Mouse (Mus musculus): ENCODE data around the gene Narfl. TPM values are rescaled to one million over a fixed set of nuclear protein-coding genes. Genes with fewer than 3 reads are reported as not detected.

The Narfl gene
- polyA plus RNA-seq, 1 experiment from 2014 or later, result 25.1 TPM

- peaks cover 26% of the 10 kb centered on the region for H3K27me3 ChIP-seq
- 51% methylated on average over 9 of the region's 9 CpGs for WGBS
- peaks cover 7% of the 10 kb centered on the region for H3K4me1 ChIP-seq
- ATAC-seq (ENCODE audit: low FRiP score), result no peak
- H3K27ac ChIP-seq, result no peak overlapping the region
- no peaks in the 10 kb centered on the region for H3K36me3 ChIP-seq
- H3K4me3 ChIP-seq, result no peak overlapping the region
- H3K9ac ChIP-seq, result no peak overlapping the region
- H3K4me2 ChIP-seq (replicated peaks), result no peak overlapping the region
- no peaks in the 10 kb centered on the region for H3K9me3 ChIP-seq (replicated peaks)
Observed at GRCm38 (mm10) chr17:25769331-25769730, 4.2 kb upstream of the Narfl start.

DNA sequence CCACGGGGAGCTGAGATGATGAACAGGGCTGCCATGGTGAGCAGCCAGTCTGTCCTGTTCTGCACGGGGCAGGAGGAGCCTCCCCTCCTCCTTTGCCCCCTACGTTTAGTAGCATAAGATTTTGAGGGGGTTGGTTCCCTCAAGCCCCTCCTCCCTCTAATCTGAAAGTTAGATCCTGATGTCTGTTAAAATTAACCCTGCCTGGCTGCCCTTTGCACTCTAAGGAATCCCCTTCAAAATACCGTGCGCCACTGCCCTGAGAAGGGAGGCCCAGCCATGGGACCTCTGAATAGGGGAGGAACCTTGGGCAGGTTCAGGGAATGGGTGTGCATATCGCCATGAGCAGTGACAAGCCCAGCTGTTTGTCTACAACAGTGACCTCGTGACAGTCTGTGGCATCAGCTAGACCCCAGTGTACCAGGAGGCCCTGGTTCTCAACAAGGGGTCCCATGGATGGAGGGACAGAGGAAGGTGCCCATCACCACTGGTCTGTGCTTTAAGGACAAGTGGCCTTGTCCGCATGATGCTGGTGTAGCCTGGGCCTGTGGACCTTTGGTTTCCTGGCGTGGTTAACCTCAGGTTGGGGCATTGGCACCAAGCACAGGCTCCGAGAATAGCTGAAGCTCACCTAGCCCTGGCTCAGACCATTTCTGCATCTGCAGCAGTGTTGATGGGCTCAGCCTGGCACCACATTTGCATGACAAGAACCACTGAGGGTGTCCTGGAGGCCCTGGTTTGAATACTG, 1.9 kb downstream of the Narfl start:
- 84% methylated on average over 10 of the region's 10 CpGs for WGBS
- Histone ChIP-seq H3K9me3 (replicated peaks) (no peaks in the 10 kb centered on the region), H3K36me3 (peaks cover 19% of the 10 kb centered on the region; the same call in 1 of the 2 replicates), H3K27me3 (no peaks in the 10 kb centered on the region), H3K4me3 (no peak overlapping the region), H3K9ac (no peak overlapping the region), H3K27ac (no peak overlapping the region), H3K4me1 (peaks cover 10% of the 10 kb centered on the region), H3K4me2 (replicated peaks) (no peak overlapping the region)
- ATAC-seq (ENCODE audit: low FRiP score), result no peak

- H3K4me3 ChIP-seq, result no peak overlapping the region
- WGBS, result 95% methylated on average over 5 of the region's 5 CpGs
- H3K9ac ChIP-seq, result no peak overlapping the region
- H3K36me3 ChIP-seq, result peaks cover 44% of the 10 kb centered on the region
- H3K27ac ChIP-seq, result no peak overlapping the region
- no peaks in the 10 kb centered on the region for H3K27me3 ChIP-seq
- ATAC-seq (ENCODE audit: low FRiP score), result no peak
- no peak overlapping the region for H3K4me2 ChIP-seq (replicated peaks)
- H3K9me3 ChIP-seq (replicated peaks), result no peaks in the 10 kb centered on the region
- H3K4me1 ChIP-seq, result peaks cover 11% of the 10 kb centered on the region
Observed at GRCm38 (mm10) chr17:25777948-25778347, 4.4 kb downstream of the Narfl start.

DNA sequence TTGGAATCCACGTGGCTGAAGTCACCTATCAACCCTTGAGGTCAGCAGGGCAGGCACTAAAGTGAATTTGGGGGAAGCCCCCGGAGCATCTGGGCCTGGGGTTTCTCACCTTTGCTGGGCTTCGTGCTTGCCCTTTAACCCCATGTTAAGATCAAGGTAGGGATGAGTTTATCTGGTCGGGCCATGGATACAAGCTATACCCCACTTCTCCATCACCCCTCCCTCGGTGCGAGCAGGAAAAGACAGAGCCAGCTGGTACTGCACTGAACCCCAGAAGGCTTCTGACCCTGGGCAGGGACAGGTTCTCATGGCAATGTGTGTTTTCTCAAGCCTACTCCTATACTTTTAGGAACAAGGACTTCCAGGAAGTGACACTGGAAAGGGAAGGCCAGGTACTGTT, 7.8 kb downstream of the Narfl start:
- Histone ChIP-seq H3K36me3 (peaks cover 57% of the 10 kb centered on the region), H3K27ac (no peak overlapping the region; the same call in 1 of the 2 replicates)
- 86% methylated on average over 6 of the region's 6 CpGs for WGBS

GRCm38 (mm10) chr17:25783086-25783485, 9.5 kb downstream of the Narfl start:
- no peaks in the 10 kb centered on the region for H3K27me3 ChIP-seq
- peaks cover 23% of the 10 kb centered on the region for H3K4me1 ChIP-seq
- H3K9ac ChIP-seq, result no peak overlapping the region; the same call in 1 of the 2 replicates
- no peak overlapping the region for H3K4me2 ChIP-seq (replicated peaks)
- ATAC-seq (ENCODE audit: low FRiP score), result no peak
- no peaks in the 10 kb centered on the region for H3K9me3 ChIP-seq (replicated peaks)
- no peak overlapping the region for H3K27ac ChIP-seq
- no peak overlapping the region for H3K4me3 ChIP-seq
- H3K36me3 ChIP-seq, result peaks cover 66% of the 10 kb centered on the region
- WGBS, result 80% methylated on average over 7 of the region's 7 CpGs

More for the DNA sequence above, 7.8 kb downstream of the Narfl start:
- Histone ChIP-seq H3K27me3 (no peaks in the 10 kb centered on the region), H3K4me3 (no peak overlapping the region), H3K4me2 (replicated peaks) (no peak overlapping the region), H3K4me1 (peaks cover 23% of the 10 kb centered on the region), H3K9me3 (replicated peaks) (no peaks in the 10 kb centered on the region), H3K9ac (no peak overlapping the region)
- ATAC-seq (ENCODE audit: low FRiP score), result no peak

GRCm38 (mm10) chr17:25783861-25784574, 10.4 kb downstream of the Narfl start:
- no peaks in the 10 kb centered on the region for H3K9me3 ChIP-seq (replicated peaks)
- no peak overlapping the region for H3K27ac ChIP-seq
- peak overlapping the region; percentile 68 for H3K4me3 ChIP-seq
- peak overlapping the region; percentile 79 for H3K4me2 ChIP-seq (replicated peaks)
- H3K36me3 ChIP-seq, result peaks cover 63% of the 10 kb centered on the region
- H3K9ac ChIP-seq, result peak overlapping the region; percentile 82
- H3K27me3 ChIP-seq, result no peaks in the 10 kb centered on the region
- peaks cover 23% of the 10 kb centered on the region for H3K4me1 ChIP-seq
- 84% methylated on average over 15 of the region's 15 CpGs for WGBS
- ATAC-seq (ENCODE audit: low FRiP score), result no peak

DNA sequence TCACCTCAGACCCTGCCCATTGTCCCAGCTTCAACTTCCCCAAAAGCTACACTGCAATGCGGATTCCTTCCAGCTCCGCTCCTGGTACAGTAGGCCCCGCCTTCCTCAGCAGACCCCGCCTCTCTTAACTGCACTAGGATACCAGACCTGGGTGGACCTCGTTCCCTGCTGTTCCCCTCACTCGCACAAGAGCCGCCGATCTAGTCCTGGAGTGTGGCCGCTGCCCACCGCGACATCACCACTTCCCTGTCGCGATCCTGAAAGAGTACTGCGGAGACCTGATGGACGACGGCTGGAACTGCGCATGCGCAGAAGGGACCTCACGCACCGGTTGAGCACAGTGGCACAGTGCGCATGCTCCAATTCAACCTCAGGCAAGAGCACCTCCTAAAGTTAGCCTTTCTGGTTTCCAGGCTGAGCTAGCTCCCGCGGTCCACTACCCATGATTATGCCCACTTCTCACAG, 11.7 kb downstream of the Narfl start, which contains the start of gene Haghl:
TSS of gene Haghl (minus strand) at position 393 of the 465 bp plus-strand sequence.
- ATAC-seq (ENCODE audit: low FRiP score), result peak; percentile 77
- H3K36me3 ChIP-seq, result peaks cover 65% of the 10 kb centered on the region
- H3K9ac ChIP-seq, result peak within 1 kb of the TSS; percentile 82
- H3K4me2 ChIP-seq (replicated peaks), result peak within 1 kb of the TSS; percentile 79
- peak within 1 kb of the TSS; percentile 68 for H3K4me3 ChIP-seq
- H3K27me3 ChIP-seq, result no peaks in the 10 kb centered on the region
- H3K27ac ChIP-seq, result peak within 1 kb of the TSS; percentile 93
- H3K9me3 ChIP-seq (replicated peaks), result no peaks in the 10 kb centered on the region
- WGBS, result under 1% methylated on average over 23 of the region's 23 CpGs
- peaks cover 23% of the 10 kb centered on the region for H3K4me1 ChIP-seq

DNA sequence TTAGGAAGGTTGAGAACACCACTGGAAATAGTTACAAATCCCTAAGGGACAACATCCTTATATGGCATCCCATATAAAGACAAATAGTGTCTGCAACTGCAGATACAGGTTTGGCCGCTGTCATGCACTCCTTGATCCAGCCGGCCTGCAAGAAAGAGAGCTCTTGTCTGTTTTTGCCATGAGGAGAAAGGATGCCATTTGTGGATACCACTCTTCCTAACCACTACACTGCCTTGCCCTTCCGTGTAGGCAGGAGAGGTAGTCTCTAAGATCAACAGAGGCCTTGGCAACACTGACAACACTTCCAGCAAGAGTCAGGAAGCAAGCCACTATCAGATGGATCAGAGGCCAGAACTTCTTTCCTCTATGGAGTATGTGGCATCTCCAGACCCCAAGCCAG, 12.7 kb downstream of the Narfl start, which contains the start of gene Ccdc78:
TSS of gene Ccdc78 (plus strand) at position 301 of the 400 bp plus-strand sequence.
- Histone ChIP-seq H3K4me2 (replicated peaks) (peak within 1 kb of the TSS; percentile 79), H3K27ac (peak within 1 kb of the TSS; percentile 93), H3K27me3 (no peaks in the 10 kb centered on the region), H3K9ac (peak within 1 kb of the TSS; percentile 82; the same call in 1 of the 2 replicates), H3K36me3 (peaks cover 56% of the 10 kb centered on the region), H3K4me1 (peaks cover 32% of the 10 kb centered on the region), H3K4me3 (peak within 1 kb of the TSS; percentile 68), H3K9me3 (replicated peaks) (no peaks in the 10 kb centered on the region)
- 86% methylated on average over 3 of the region's 3 CpGs for WGBS
- ATAC-seq (ENCODE audit: low FRiP score), result no peak

DNA sequence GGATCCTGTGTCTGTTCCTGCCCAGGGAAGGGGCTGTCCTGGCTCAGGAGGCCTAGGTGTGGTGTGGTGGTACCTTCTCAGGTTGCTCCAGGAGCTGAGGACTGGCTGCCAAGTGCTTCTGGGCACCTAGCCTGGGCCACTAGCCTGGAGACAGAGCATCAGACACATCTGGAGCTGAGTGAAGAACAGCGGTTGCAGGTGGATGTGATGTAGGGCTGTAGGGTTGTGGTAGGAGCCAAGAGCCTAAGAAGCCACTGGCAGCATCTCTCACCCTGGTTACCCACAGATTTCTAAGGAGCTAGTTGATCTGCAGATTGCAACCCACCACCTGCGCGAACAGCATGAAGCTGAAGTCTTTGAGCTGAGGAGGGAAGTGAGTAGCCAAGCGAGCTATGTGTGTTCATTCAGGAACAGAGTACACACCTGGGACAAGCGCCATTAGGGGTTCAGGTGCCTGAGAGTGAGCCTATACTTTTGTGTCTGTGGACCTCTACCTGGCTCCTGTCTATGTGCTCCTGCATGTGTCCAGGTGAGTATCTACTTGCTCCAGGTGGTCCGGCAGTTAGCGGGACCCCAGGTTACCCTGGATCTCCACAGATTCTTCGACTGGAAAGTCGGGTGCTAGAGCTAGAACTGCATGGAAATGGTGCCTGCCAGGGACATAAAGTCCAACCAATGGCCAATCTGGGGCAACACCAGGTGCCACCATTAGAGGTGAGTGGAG, 13.4 kb downstream of the Narfl start:
- H3K36me3 ChIP-seq, result peaks cover 49% of the 10 kb centered on the region
- no peak overlapping the region for H3K4me3 ChIP-seq
- H3K4me2 ChIP-seq (replicated peaks), result no peak overlapping the region
- no peak for ATAC-seq (ENCODE audit: low FRiP score)
- no peak overlapping the region for H3K9ac ChIP-seq
- H3K9me3 ChIP-seq (replicated peaks), result no peaks in the 10 kb centered on the region
- no peak overlapping the region for H3K27ac ChIP-seq
- WGBS, result 93% methylated on average over 9 of the region's 9 CpGs
- no peaks in the 10 kb centered on the region for H3K27me3 ChIP-seq
- peaks cover 36% of the 10 kb centered on the region for H3K4me1 ChIP-seq

GRCm38 (mm10) chr17:25791320-25791842, 17.8 kb downstream of the Narfl start:
- peaks cover 26% of the 10 kb centered on the region for H3K36me3 ChIP-seq
- peaks cover 51% of the 10 kb centered on the region for H3K4me1 ChIP-seq
- ATAC-seq (ENCODE audit: low FRiP score), result no peak
- peak overlapping the region; percentile 68 for H3K4me3 ChIP-seq
- H3K27ac ChIP-seq, result peak overlapping the region; percentile 93
- peak overlapping the region; percentile 89 for H3K4me2 ChIP-seq (replicated peaks)
- H3K27me3 ChIP-seq, result no peaks in the 10 kb centered on the region
- H3K9me3 ChIP-seq (replicated peaks), result no peaks in the 10 kb centered on the region
- peak overlapping the region; percentile 83 for H3K9ac ChIP-seq
- WGBS, result 29% methylated on average over 19 of the region's 19 CpGs

DNA sequence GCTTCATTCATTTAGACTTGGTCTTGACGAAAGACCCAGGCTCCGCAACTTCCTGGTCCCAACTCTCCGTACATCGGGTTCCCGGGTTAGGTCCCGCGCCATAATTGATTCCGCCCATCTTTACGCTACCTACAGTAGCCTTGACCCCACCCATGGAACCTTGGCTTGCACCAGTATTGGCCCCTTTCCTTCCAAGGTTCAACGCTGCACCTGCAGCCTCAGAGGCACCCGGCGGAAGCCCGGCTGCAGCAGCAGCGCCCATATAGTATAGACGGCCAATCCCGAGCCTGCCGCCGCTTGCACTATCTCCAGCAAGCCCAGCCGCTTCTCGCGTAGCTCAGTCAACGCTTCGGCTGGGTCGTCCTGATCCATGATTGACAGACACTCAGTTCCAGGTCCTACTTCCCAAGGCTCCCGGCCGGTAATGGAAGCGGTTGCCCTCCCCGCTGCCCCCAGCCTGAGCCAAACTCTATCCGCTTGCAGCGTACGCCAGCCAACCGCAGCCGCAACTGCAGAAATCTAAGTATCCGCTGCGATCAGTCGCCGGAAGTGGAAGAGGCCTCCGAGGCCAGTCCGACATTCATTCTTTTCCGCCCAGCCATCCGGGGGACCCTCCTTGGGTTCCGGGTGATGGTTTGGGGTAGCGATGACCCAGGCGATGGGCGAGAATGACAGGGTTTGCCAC, 18.4 kb downstream of the Narfl start:
- ATAC-seq (ENCODE audit: low FRiP score), result peak; percentile 26
- H3K27me3 ChIP-seq, result no peaks in the 10 kb centered on the region
- H3K4me1 ChIP-seq, result peaks cover 54% of the 10 kb centered on the region
- H3K4me2 ChIP-seq (replicated peaks), result peak overlapping the region; percentile 89
- peak overlapping the region; percentile 83 for H3K9ac ChIP-seq
- peaks cover 22% of the 10 kb centered on the region for H3K36me3 ChIP-seq
- H3K27ac ChIP-seq, result peak overlapping the region; percentile 93
- WGBS, result under 1% methylated on average over 45 of the region's 45 CpGs
- H3K9me3 ChIP-seq (replicated peaks), result no peaks in the 10 kb centered on the region
- H3K4me3 ChIP-seq, result peak overlapping the region; percentile 68

All from hindbrain, embryonic 12.5 days (tissue).